ENCODE assay signal across 13 mouse cellular contexts in the genomic region with DNA sequence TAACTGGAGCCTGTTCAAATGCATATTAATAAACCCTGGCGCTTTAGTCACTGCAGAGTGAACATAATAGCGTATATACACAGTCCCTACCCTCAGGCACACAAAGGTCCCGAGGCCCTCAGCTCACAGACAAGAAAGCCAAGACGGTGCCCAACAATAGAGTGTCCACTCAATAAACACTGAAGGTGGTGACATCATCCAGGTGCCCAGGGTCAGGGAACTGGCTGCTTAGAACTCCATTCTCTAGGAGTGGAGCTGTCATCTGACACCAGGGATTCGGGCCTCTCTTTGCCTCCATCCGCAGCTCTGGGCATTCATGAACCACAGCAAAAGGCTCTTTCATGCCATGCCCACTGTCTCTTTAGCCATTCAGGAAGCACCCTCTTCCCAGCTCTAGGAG. TPM values are rescaled to one million over a fixed set of nuclear protein-coding genes. Genes with fewer than 3 reads are reported as not detected.
A peak's percentile ranks its signal among the peaks of the same experiment; 100 is the strongest.
DNase-seq lines count a peak whose midpoint lies in the region; ATAC-seq and TF ChIP-seq lines count a peak whose summit lies in the region.
"Had no signal": no experiment of that assay in that cellular context is flagged by ENCODE, and none has a peak within 500 bp of the region (broad histone marks: within the 10 kb centered on the region; RNA-seq: fewer than 3 reads in every experiment).

No protein-coding gene starts in this region.

- H3K36me3 ChIP-seq in lung, postnatal 0 days (ENCODE audit: insufficient read depth, low read length), result no peaks in the 10 kb centered on the region
- H3K36me3 ChIP-seq in hindbrain, embryonic 14.5 days (replicated peaks; ENCODE audit: control insufficient read depth, insufficient read depth), result peaks cover 6% of the 10 kb centered on the region; the same call in 1 of the 2 replicates
- peaks cover 9% of the 10 kb centered on the region; the same call in 1 of the 2 replicates for H3K36me3 ChIP-seq in neural tube, embryonic 15.5 days
- H3K36me3 ChIP-seq in liver, embryonic 11.5 days (ENCODE audit: control insufficient read depth, insufficient read depth, low read length), result peaks cover 5% of the 10 kb centered on the region; the same call in 1 of the 2 replicates

- H3K27ac ChIP-seq in lung, postnatal 0 days (ENCODE audit: low read length), result no peak overlapping the region
- no peak overlapping the region for H3K27ac ChIP-seq in hindbrain, embryonic 14.5 days
- no peak overlapping the region for H3K27ac ChIP-seq in neural tube, embryonic 15.5 days (replicated peaks)
- H3K27ac ChIP-seq in liver, embryonic 11.5 days (ENCODE audit: low read depth, low read length), result no peak overlapping the region
- H3K27ac ChIP-seq: lung, embryonic 15.5 days had no signal

- DNase-seq in embryo, embryonic 11 days, result peak; percentile 44
- DNase-seq in embryo, embryonic 9.5 days (ENCODE audit: extremely low spot score), result no peak
- DNase-seq in lung, postnatal 0 days (ENCODE audit: low spot score), result peak; percentile 29
- no peak for DNase-seq in lung, postnatal 4 days
- DNase-seq in hindbrain, embryonic 14.5 days (ENCODE audit: low spot score), result no peak
- DNase-seq in ovary, postnatal 36 days (ENCODE audit: low spot score), result no peak
- no peak for DNase-seq in liver, embryonic 11.5 days (ENCODE audit: low spot score)
- DNase-seq: adrenal gland, adult 2 months; cerebellum, adult 11 months; kidney, postnatal 14 days had no signal

- no peak for TF ChIP-seq EP300 in lung, postnatal 0 days (IDR thresholded peaks at IDR 0.05)

- no peak for TF ChIP-seq CTCF in lung, postnatal 0 days (IDR thresholded peaks at IDR 0.05)

- 48% methylated on average over 6 of the region's 6 CpGs for WGBS in lung, postnatal 0 days
- WGBS in hindbrain, embryonic 14.5 days, result 16% methylated on average over 6 of the region's 6 CpGs
- 23% methylated on average over 6 of the region's 6 CpGs for whole genome bisulfite sequencing in neural tube, embryonic 15.5 days
- 80% methylated on average over 6 of the region's 6 CpGs for WGBS in liver, embryonic 11.5 days

- ATAC-seq in lung, postnatal 0 days, result no peak
- ATAC-seq in hindbrain, embryonic 14.5 days (ENCODE audit: low FRiP score), result no peak
- no peak for ATAC-seq in neural tube, embryonic 15.5 days (ENCODE audit: low FRiP score)
- no peak for ATAC-seq in liver, embryonic 11.5 days (replicated peaks; ENCODE audit: low FRiP score)

- no peak overlapping the region for H3K4me3 ChIP-seq in lung, postnatal 0 days (ENCODE audit: low read depth, low read length)
- H3K4me3 ChIP-seq in hindbrain, embryonic 14.5 days (replicated peaks; ENCODE audit: low read length), result 0 out of 2 replicates have a peak overlapping the region, but pooled peaks have one; percentile 4
- H3K4me3 ChIP-seq in neural tube, embryonic 15.5 days (replicated peaks), result no peak overlapping the region
- no peak overlapping the region for H3K4me3 ChIP-seq in liver, embryonic 11.5 days (ENCODE audit: low read depth, low read length)
- H3K4me3 ChIP-seq: erythroblast, embryonic 14.5 days; lung, embryonic 15.5 days had no signal

- H3K27me3 ChIP-seq in lung, postnatal 0 days (replicated peaks; ENCODE audit: insufficient read depth, low read length), result no peaks in the 10 kb centered on the region
- no peaks in the 10 kb centered on the region for H3K27me3 ChIP-seq in hindbrain, embryonic 14.5 days (ENCODE audit: control insufficient read depth, insufficient read depth, low read length)
- H3K27me3 ChIP-seq in neural tube, embryonic 15.5 days (replicated peaks), result no peaks in the 10 kb centered on the region
- no peaks in the 10 kb centered on the region for H3K27me3 ChIP-seq in liver, embryonic 11.5 days (replicated peaks; ENCODE audit: control insufficient read depth, insufficient read depth, low read length)
- H3K27me3 ChIP-seq: lung, embryonic 15.5 days had no signal

- H3K4me1 ChIP-seq in lung, postnatal 0 days (ENCODE audit: insufficient read depth, low read depth, low read length), result peaks cover 4% of the 10 kb centered on the region; the same call in 1 of the 2 replicates
- H3K4me1 ChIP-seq in hindbrain, embryonic 14.5 days (replicated peaks; ENCODE audit: control insufficient read depth, insufficient read depth, low read length), result peaks cover 11% of the 10 kb centered on the region
- H3K4me1 ChIP-seq in neural tube, embryonic 15.5 days, result peaks cover 19% of the 10 kb centered on the region
- H3K4me1 ChIP-seq in liver, embryonic 11.5 days (replicated peaks; ENCODE audit: control insufficient read depth, insufficient read depth, low read length), result peaks cover 4% of the 10 kb centered on the region; the same call in 1 of the 2 replicates

- H3K9me3 ChIP-seq in lung, postnatal 0 days (ENCODE audit: low read length), result no peaks in the 10 kb centered on the region
- no peaks in the 10 kb centered on the region for H3K9me3 ChIP-seq in hindbrain, embryonic 14.5 days (ENCODE audit: control insufficient read depth, low read length)
- H3K9me3 ChIP-seq in neural tube, embryonic 15.5 days (replicated peaks), result no peaks in the 10 kb centered on the region
- no peaks in the 10 kb centered on the region for H3K9me3 ChIP-seq in liver, embryonic 11.5 days (ENCODE audit: control insufficient read depth, low read length)
- H3K9me3 ChIP-seq: lung, embryonic 15.5 days had no signal

- no peak overlapping the region for H3K4me2 ChIP-seq in lung, postnatal 0 days (replicated peaks; ENCODE audit: low read depth, low read length)
- H3K4me2 ChIP-seq in hindbrain, embryonic 14.5 days (replicated peaks), result peak overlapping the region; percentile 78
- H3K4me2 ChIP-seq in neural tube, embryonic 15.5 days, result peak overlapping the region; percentile 21
- no peak overlapping the region for H3K4me2 ChIP-seq in liver, embryonic 11.5 days
- H3K4me2 ChIP-seq: lung, embryonic 15.5 days had no signal

- no peak overlapping the region for H3K9ac ChIP-seq in lung, postnatal 0 days (replicated peaks; ENCODE audit: low read depth)
- H3K9ac ChIP-seq in hindbrain, embryonic 14.5 days, result no peak overlapping the region
- no peak overlapping the region for H3K9ac ChIP-seq in neural tube, embryonic 15.5 days (replicated peaks)
- H3K9ac ChIP-seq in liver, embryonic 11.5 days (ENCODE audit: low read depth, low read length), result no peak overlapping the region
- H3K9ac ChIP-seq: lung, embryonic 15.5 days had no signal

RNA-seq across cellular contexts. Expression of a gene that starts 2.7 kb away (rescaled TPM):
- 8.2 and 8.9 TPM in 2 replicates for polyA plus RNA-seq in lung, postnatal 0 days (2015; fragmentation: Nextera tagmentation; extraction: Ambion mirVana)
- 4.1 TPM in 2 replicates for polyA plus RNA-seq in hindbrain, embryonic 14.5 days (2014; fragmentation: Nextera tagmentation; extraction: Ambion mirVana)
- 3.5 and 5.4 TPM in 2 replicates for polyA plus RNA-seq in neural tube, embryonic 15.5 days (2015; fragmentation: Nextera tagmentation; extraction: Ambion mirVana)
- 6.7 and 7.1 TPM in 2 replicates for polyA plus RNA-seq in liver, embryonic 11.5 days (2014; fragmentation: Nextera tagmentation; extraction: Ambion mirVana)

Comparison
In these comparisons a context has a peak if more than half of its experiments do, and no peak if none do; other contexts are left out.
1. DNase-seq: peak in embryo, embryonic 11 days (single experiment) and lung, postnatal 0 days (single experiment); none in embryo, embryonic 9.5 days (single experiment), lung, postnatal 4 days (0 of 2), hindbrain, embryonic 14.5 days (single experiment), ovary, postnatal 36 days (single experiment) and liver, embryonic 11.5 days (single experiment).
2. H3K4me2 ChIP-seq: peak in hindbrain, embryonic 14.5 days (single experiment) and neural tube, embryonic 15.5 days (single experiment); none in lung, postnatal 0 days (single experiment) and liver, embryonic 11.5 days (single experiment).